Mouse (Mus musculus) heart, postnatal 25 days (tissue): Measurements from ENCODE around the gene Adgrl4. TPM values are rescaled to one million over a fixed set of nuclear protein-coding genes. Genes with fewer than 3 reads are reported as not detected.

Experiments used
- DNase-seq: peaks from one replicate; pipeline ENCODE4 v3.0.0; 2022; ENCODE audit warnings: low spot score
- intact Hi-C: fragments of 180-260 bp; cut with DNase I; formaldehyde crosslinking; loops from one replicate; pipeline ENCODE4 v1.15.1; 2025
- total RNA-seq, 2 experiments: library from RNA; stranded (reverse); gene quantifications; 2 replicates each; pipeline ENCODE4 v1.2.3; 2021

Adgrl4 gene
- total RNA-seq, result 10 to 100 TPM; 74.5 to 88.8 TPM

GRCm38 (mm10) chr3:151437693-151438092 is at the start of gene Adgrl4:
Gene Adgrl4 (plus strand): TSS chr3:151437887.
- intact Hi-C loops, result loop anchor here (5.0 kb wide), 1 partner anchor 140 kb away; no protein-coding TSS in a partner anchor
- peak; percentile 49 for DNase-seq

GRCm38 (mm10) chr3:151390912-151391311 is 46.8 kb upstream of the Adgrl4 start:
- no peak for DNase-seq
- intact Hi-C loops, result no loop called here

GRCm38 (mm10) chr3:151392891-151393290 is 44.8 kb upstream of the Adgrl4 start:
- intact Hi-C loops, result no loop called here

GRCm38 (mm10) chr3:151393330-151393729 is 44.4 kb upstream of the Adgrl4 start:
- intact Hi-C loops, result no loop called here
- DNase-seq, result no peak

More at GRCm38 (mm10) chr3:151392891-151393290, 44.8 kb upstream of the Adgrl4 start:
- no peak for DNase-seq

- intact Hi-C loops, result no loop called here
- no peak for DNase-seq
These were observed 38.4 kb upstream of the Adgrl4 start for GRCm38 (mm10) chr3:151399270-151399669.

- intact Hi-C loops, result no loop called here
- DNase-seq, result no peak
These were observed 26.7 kb upstream of the Adgrl4 start for GRCm38 (mm10) chr3:151411031-151411430.

GRCm38 (mm10) chr3:151411488-151411887 is 26.2 kb upstream of the Adgrl4 start:
- intact Hi-C loops, result no loop called here

GRCm38 (mm10) chr3:151416931-151417330 is 20.8 kb upstream of the Adgrl4 start:
- no peak for DNase-seq
- intact Hi-C loops, result no loop called here

More at GRCm38 (mm10) chr3:151411488-151411887, 26.2 kb upstream of the Adgrl4 start:
- no peak for DNase-seq

GRCm38 (mm10) chr3:151417688-151418572 is 19.8 kb upstream of the Adgrl4 start:
- no peak for DNase-seq
- intact Hi-C loops, result no loop called here

- DNase-seq, result peak; percentile 17
- intact Hi-C loops, result loop anchor here (5.0 kb wide), 2 partner anchors 97 to 127 kb away; no protein-coding TSS in a partner anchor
These were observed 13.1 kb upstream of the Adgrl4 start for GRCm38 (mm10) chr3:151424326-151425207.

- intact Hi-C loops, result no loop called here
- no peak for DNase-seq
These were observed 7.6 kb upstream of the Adgrl4 start for GRCm38 (mm10) chr3:151430106-151430505.

- DNase-seq, result no peak
- intact Hi-C loops, result no loop called here
These were observed 6.2 kb upstream of the Adgrl4 start for GRCm38 (mm10) chr3:151431507-151431906.

- intact Hi-C loops, result loop anchor here (5.0 kb wide), 1 partner anchor 141 kb away; no protein-coding TSS in a partner anchor
- DNase-seq, result no peak
These were observed 677 bp downstream of the Adgrl4 start for GRCm38 (mm10) chr3:151438364-151438763.

- intact Hi-C loops, result loop anchor here (5.0 kb wide), 2 partner anchors 37 to 143 kb away; no protein-coding TSS in a partner anchor
- no peak for DNase-seq
These were observed 2.3 kb downstream of the Adgrl4 start for GRCm38 (mm10) chr3:151439976-151440375.

GRCm38 (mm10) chr3:151442026-151442425 is 4.3 kb downstream of the Adgrl4 start:
- intact Hi-C loops, result loop anchor here (2.0 to 5.0 kb wide), 2 partner anchors 35 to 117 kb away; no protein-coding TSS in a partner anchor
- DNase-seq, result no peak

- no peak for DNase-seq
- intact Hi-C loops, result loop anchor here (2.0 to 5.0 kb wide), 2 partner anchors 34 to 119 kb away; no protein-coding TSS in a partner anchor
These were observed 5.8 kb downstream of the Adgrl4 start for GRCm38 (mm10) chr3:151443486-151443885.

GRCm38 (mm10) chr3:151444284-151444683 is 6.6 kb downstream of the Adgrl4 start:
- DNase-seq, result no peak
- intact Hi-C loops, result loop anchor here (5.0 kb wide), 1 partner anchor 33 kb away; no protein-coding TSS in a partner anchor

- DNase-seq, result no peak
- intact Hi-C loops, result no loop called here
These were observed 8.2 kb downstream of the Adgrl4 start for GRCm38 (mm10) chr3:151445936-151446335.

- no peak for DNase-seq
- intact Hi-C loops, result no loop called here
These were observed 17.5 kb downstream of the Adgrl4 start for GRCm38 (mm10) chr3:151454985-151455701.
